Mouse (Mus musculus) midbrain, embryonic 11.5 days (tissue): ENCODE measurements at regions not wholly inside any gene's neighbourhood (a gene's known extent, or its start where the extent isn't known, plus 50 kb on each side); places are given as distances from the start of the nearest gene placed in this dataset.

ENCODE experiments used
- ATAC-seq: fragments of 200-750 bp; cut with Nextera tagmentation; 2 replicates; pipeline ENCODE4 v1.8.0; 2017; ENCODE audit warnings: moderate TSS enrichment, moderate library complexity; ENCODE audit not compliant: low FRiP score
- DNase-seq: peaks from one replicate; pipeline ENCODE4 v3.0.0; 2015; ENCODE audit warnings: low spot score; ENCODE audit errors: missing footprints
- H3K27ac ChIP-seq: fragments of 300-500 bp; sonication (generic); 2 replicates; pipeline ENCODE4 v1.5.1; 2014; ENCODE audit warnings: low read depth, low read length
- H3K27me3 ChIP-seq: fragments of 300-500 bp; sonication (generic); 2 replicates; pipeline ENCODE4 v1.6.1; 2014; ENCODE audit warnings: mild to moderate bottlenecking, low read length, moderate library complexity, mixed read lengths; ENCODE audit not compliant: control insufficient read depth, insufficient read depth
- H3K36me3 ChIP-seq: fragments of 300-500 bp; sonication (generic); 2 replicates; pipeline ENCODE4 v1.6.1; 2014; ENCODE audit warnings: mild to moderate bottlenecking, low read length, moderate library complexity, mixed read lengths; ENCODE audit not compliant: control insufficient read depth, insufficient read depth
- H3K4me1 ChIP-seq: fragments of 300-500 bp; sonication (generic); 2 replicates; pipeline ENCODE4 v1.6.1; 2014; ENCODE audit warnings: low read length; ENCODE audit not compliant: control insufficient read depth, insufficient read depth
- H3K4me2 ChIP-seq: fragments of 300-500 bp; sonication (generic); 2 replicates; pipeline ENCODE4 v1.6.1; 2014; ENCODE audit warnings: mild to moderate bottlenecking, moderate library complexity
- H3K4me3 ChIP-seq: fragments of 300-500 bp; sonication (generic); 2 replicates; pipeline ENCODE4 v1.5.1; 2014; ENCODE audit warnings: low read depth, low read length
- H3K9ac ChIP-seq: fragments of 300-500 bp; sonication (generic); 2 replicates; pipeline ENCODE4 v1.6.1; 2014; ENCODE audit warnings: low read length
- H3K9me3 ChIP-seq: fragments of 300-500 bp; sonication (generic); 2 replicates; pipeline ENCODE4 v1.6.1; 2016; ENCODE audit warnings: low read length; ENCODE audit not compliant: control insufficient read depth
- WGBS: fragments of 180-500 bp; shearing (Covaris S2); extraction: QIAGEN DNeasy Blood & Tissue Kit; methylation state at CpG from one replicate; pipeline ENCODE4 v1.1.7; 2014; 5-methylcytosine and 5-hydroxymethylcytosine counted together

- no peak for DNase-seq
- 90% methylated on average over 9 of the region's 9 CpGs for WGBS
- Histone ChIP-seq H3K27ac (no peak overlapping the region), H3K27me3 (no peaks in the 10 kb centered on the region), H3K36me3 (no peaks in the 10 kb centered on the region), H3K4me2 (no peak overlapping the region), H3K4me3 (no peak overlapping the region), H3K4me1 (no peaks in the 10 kb centered on the region), H3K9me3 (no peaks in the 10 kb centered on the region), H3K9ac (no peak overlapping the region)
- ATAC-seq = no peak
Measured at GRCm38 (mm10) chr2:74029938-74030337, 118.8 kb upstream of the Atp5g3 start.

GRCm38 (mm10) chr2:74027404-74028104 is 116.4 kb upstream of the Atp5g3 start:
- Histone ChIP-seq H3K36me3 (no peaks in the 10 kb centered on the region), H3K4me2 (no peak overlapping the region), H3K4me1 (no peaks in the 10 kb centered on the region), H3K27ac (no peak overlapping the region), H3K9ac (no peak overlapping the region; the same call in 1 of the 2 replicates), H3K27me3 (no peaks in the 10 kb centered on the region), H3K9me3 (no peaks in the 10 kb centered on the region), H3K4me3 (no peak overlapping the region)
- ATAC-seq (peak; percentile 55; the same call in 1 of the 2 replicates), DNase-seq (peak; percentile 85)
- WGBS = 45% methylated on average over 11 of the region's 11 CpGs

GRCm38 (mm10) chr2:74015146-74015545 is 104.0 kb upstream of the Atp5g3 start:
- no peak for ATAC-seq

GRCm38 (mm10) chr2:74014201-74014600 is 103.1 kb upstream of the Atp5g3 start:
- DNase-seq (peak; percentile 56), ATAC-seq (no peak)
- H3K36me3 ChIP-seq = no peaks in the 10 kb centered on the region
- no peak overlapping the region for H3K4me3 ChIP-seq
- H3K27ac ChIP-seq = no peak overlapping the region
- no peak overlapping the region for H3K4me2 ChIP-seq
- no peak overlapping the region for H3K9ac ChIP-seq
- 93% methylated on average over 3 of the region's 3 CpGs for WGBS
- H3K9me3 ChIP-seq = no peaks in the 10 kb centered on the region
- no peaks in the 10 kb centered on the region for H3K27me3 ChIP-seq
- no peaks in the 10 kb centered on the region for H3K4me1 ChIP-seq

More at GRCm38 (mm10) chr2:74015146-74015545, 104.0 kb upstream of the Atp5g3 start:
- DNase-seq = peak; percentile 53
- no peaks in the 10 kb centered on the region for H3K4me1 ChIP-seq
- H3K9me3 ChIP-seq = no peaks in the 10 kb centered on the region
- WGBS = 90% methylated on average over 7 of the region's 7 CpGs
- no peak overlapping the region for H3K4me3 ChIP-seq
- no peak overlapping the region for H3K9ac ChIP-seq
- H3K36me3 ChIP-seq = no peaks in the 10 kb centered on the region
- no peak overlapping the region for H3K27ac ChIP-seq
- no peaks in the 10 kb centered on the region for H3K27me3 ChIP-seq
- H3K4me2 ChIP-seq = no peak overlapping the region

GRCm38 (mm10) chr2:73998531-73998930 is 87.4 kb upstream of the Atp5g3 start:
- DNase-seq (peak; percentile 88), ATAC-seq (no peak)
- H3K4me3 ChIP-seq = no peak overlapping the region
- WGBS = 24% methylated on average over 2 of the region's 2 CpGs
- no peaks in the 10 kb centered on the region for H3K9me3 ChIP-seq
- no peak overlapping the region for H3K9ac ChIP-seq
- H3K36me3 ChIP-seq = no peaks in the 10 kb centered on the region
- no peaks in the 10 kb centered on the region for H3K4me1 ChIP-seq
- H3K27ac ChIP-seq = no peak overlapping the region
- no peaks in the 10 kb centered on the region for H3K27me3 ChIP-seq
- H3K4me2 ChIP-seq = no peak overlapping the region

- Histone ChIP-seq H3K9ac (no peak overlapping the region), H3K4me2 (no peak overlapping the region), H3K9me3 (no peaks in the 10 kb centered on the region), H3K27me3 (no peaks in the 10 kb centered on the region), H3K4me3 (no peak overlapping the region), H3K27ac (no peak overlapping the region), H3K4me1 (no peaks in the 10 kb centered on the region), H3K36me3 (no peaks in the 10 kb centered on the region)
- no peak for DNase-seq
- 87% methylated on average over 5 of the region's 5 CpGs for WGBS
- no peak for ATAC-seq
Measured at GRCm38 (mm10) chr2:73996986-73997385, 85.9 kb upstream of the Atp5g3 start.

GRCm38 (mm10) chr2:73991818-73992217 is 80.7 kb upstream of the Atp5g3 start:
- Histone ChIP-seq H3K4me2 (no peak overlapping the region), H3K27me3 (no peaks in the 10 kb centered on the region), H3K4me1 (no peaks in the 10 kb centered on the region), H3K9me3 (no peaks in the 10 kb centered on the region), H3K36me3 (no peaks in the 10 kb centered on the region), H3K4me3 (no peak overlapping the region), H3K9ac (no peak overlapping the region), H3K27ac (no peak overlapping the region)
- DNase-seq (no peak), ATAC-seq (no peak)
- 76% methylated on average over 11 of the region's 11 CpGs for WGBS

GRCm38 (mm10) chr2:73987441-73988105 is 76.4 kb upstream of the Atp5g3 start:
- DNase-seq (no peak), ATAC-seq (no peak)
- no peak overlapping the region for H3K27ac ChIP-seq
- no peak overlapping the region for H3K9ac ChIP-seq
- H3K36me3 ChIP-seq = no peaks in the 10 kb centered on the region
- no peaks in the 10 kb centered on the region for H3K4me1 ChIP-seq
- WGBS = 87% methylated on average over 10 of the region's 10 CpGs
- no peak overlapping the region for H3K4me2 ChIP-seq
- H3K4me3 ChIP-seq = no peak overlapping the region
- no peaks in the 10 kb centered on the region for H3K9me3 ChIP-seq
- H3K27me3 ChIP-seq = no peaks in the 10 kb centered on the region

- Histone ChIP-seq H3K4me2 (no peak overlapping the region), H3K27ac (no peak overlapping the region), H3K9ac (no peak overlapping the region), H3K4me3 (no peak overlapping the region), H3K4me1 (no peaks in the 10 kb centered on the region), H3K36me3 (no peaks in the 10 kb centered on the region), H3K9me3 (no peaks in the 10 kb centered on the region), H3K27me3 (no peaks in the 10 kb centered on the region)
- no peak for ATAC-seq
- whole genome bisulfite sequencing = 79% methylated on average over 6 of the region's 6 CpGs
- no peak for DNase-seq
Measured at GRCm38 (mm10) chr2:73985911-73986250, 74.8 kb upstream of the Atp5g3 start.
